Mouse (Mus musculus) brain, embryonic 14.5 days (tissue): ENCODE measurements around the gene Gm36210.

Experiments
- CTCF ChIP-seq: fragments of 200-500 bp; IDR thresholded peaks from 2 replicates; pipeline ENCODE4 v1.5.1; 2012; ENCODE audit warnings: inconsistent platforms, mild to moderate bottlenecking, moderate library complexity, borderline replicate concordance; ENCODE audit not compliant: insufficient read depth, insufficient read length; ENCODE audit errors: extremely low read depth
- POLR2A ChIP-seq: fragments of 200-500 bp; IDR thresholded peaks from 2 replicates; pipeline ENCODE4 v1.6.1; 2012; ENCODE audit warnings: mild to moderate bottlenecking, inconsistent platforms, borderline replicate concordance; ENCODE audit not compliant: poor library complexity, insufficient read depth, insufficient read length, severe bottlenecking; ENCODE audit errors: extremely low read depth

GRCm38 (mm10) chr7:4918681-4919080 is 12.4 kb upstream of the Gm36210 start:
- TF ChIP-seq POLR2A: no peak
- TF ChIP-seq CTCF: no peak
